Comparison of ENCODE assay signal across 13 mouse cellular contexts in the genomic region with DNA sequence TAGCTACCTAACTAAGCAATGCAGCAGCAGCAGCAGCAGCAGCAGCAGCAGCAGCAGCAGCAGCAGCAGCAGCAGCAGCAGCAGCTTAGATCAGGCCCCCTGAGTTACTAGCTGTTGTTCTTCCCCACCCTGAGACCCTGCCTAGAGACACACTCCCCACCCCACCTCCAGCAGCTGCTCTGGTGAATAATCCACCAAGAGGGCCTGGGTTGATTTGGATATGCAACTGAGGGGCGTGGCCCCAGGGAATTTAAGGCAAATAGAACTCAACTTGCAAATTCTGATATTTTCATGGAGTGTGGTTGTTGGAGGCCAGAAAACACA. TPM values are rescaled to one million over a fixed set of nuclear protein-coding genes. Genes with fewer than 3 reads are reported as not detected.
DNase-seq lines count a peak whose midpoint lies in the region; ATAC-seq and TF ChIP-seq lines count a peak whose summit lies in the region.
"Had no signal": no experiment of that assay in that cellular context is flagged by ENCODE, and none has a peak within 500 bp of the region (broad histone marks: within the 10 kb centered on the region; RNA-seq: fewer than 3 reads in every experiment).

No protein-coding gene starts in this region.

- no peak for TF ChIP-seq EP300 in heart, postnatal 0 days (IDR thresholded peaks at IDR 0.05; ENCODE audit: low read depth)

- TF ChIP-seq CTCF in lung, embryonic 14.5 days (IDR thresholded peaks at IDR 0.05; ENCODE audit: low read depth) = no peak
- TF ChIP-seq CTCF in heart, postnatal 0 days (IDR thresholded peaks at IDR 0.05; ENCODE audit: low read depth) = no peak

- no peak overlapping the region for H3K4me3 ChIP-seq in heart, embryonic 16.5 days (ENCODE audit: low read length)
- H3K4me3 ChIP-seq in lung, embryonic 14.5 days (ENCODE audit: low read depth, low read length) = no peak overlapping the region
- no peak overlapping the region for H3K4me3 ChIP-seq in heart, postnatal 0 days (ENCODE audit: low read depth, low read length)
- no peak overlapping the region for H3K4me3 ChIP-seq in forebrain, embryonic 14.5 days (ENCODE audit: low read depth, low read length)
- H3K4me3 ChIP-seq: liver, embryonic 13.5 days had no signal

- DNase-seq in heart, adult 8-10 months (ENCODE audit: low spot score) = no peak
- no peak for DNase-seq in lung, embryonic 14.5 days
- DNase-seq in lung, postnatal 36 days = no peak
- peak; percentile 71 for DNase-seq in ES-CJ7 (ENCODE audit: low read depth, low spot score)
- DNase-seq in heart, postnatal 0 days (ENCODE audit: low spot score) = no peak
- no peak for DNase-seq in forebrain, embryonic 14.5 days (ENCODE audit: low spot score)
- DNase-seq in Muller cell, postnatal 12 days (ENCODE audit: inconsistent ontology term) = no peak
- DNase-seq: forebrain, postnatal 0 days; liver, embryonic 13.5 days; right cerebral cortex, postnatal 4 days had no signal

- no peaks in the 10 kb centered on the region for H3K27me3 ChIP-seq in heart, embryonic 16.5 days (ENCODE audit: control insufficient read depth, insufficient read depth, low read length)
- H3K27me3 ChIP-seq in lung, embryonic 14.5 days (ENCODE audit: insufficient read depth, low read length) = no peaks in the 10 kb centered on the region
- no peaks in the 10 kb centered on the region for H3K27me3 ChIP-seq in heart, postnatal 0 days (ENCODE audit: control insufficient read depth, insufficient read depth, low read length)
- no peaks in the 10 kb centered on the region for H3K27me3 ChIP-seq in forebrain, embryonic 14.5 days (replicated peaks; ENCODE audit: control insufficient read depth, insufficient read depth, low read length)
- H3K27me3 ChIP-seq: liver, embryonic 13.5 days had no signal

- 70% methylated on average over 1 of the region's 1 CpGs for WGBS in heart, embryonic 16.5 days
- 66% methylated on average over 1 of the region's 1 CpGs for WGBS in lung, embryonic 14.5 days
- 77% methylated on average over 1 of the region's 1 CpGs for WGBS in heart, postnatal 0 days
- WGBS in forebrain, embryonic 14.5 days = 59% methylated on average over 1 of the region's 1 CpGs

- H3K4me2 ChIP-seq in heart, embryonic 16.5 days (ENCODE audit: low read depth, low read length) = no peak overlapping the region
- no peak overlapping the region for H3K4me2 ChIP-seq in lung, embryonic 14.5 days
- H3K4me2 ChIP-seq in heart, postnatal 0 days (ENCODE audit: low read depth, low read length) = no peak overlapping the region
- H3K4me2 ChIP-seq in forebrain, embryonic 14.5 days (ENCODE audit: low read length) = no peak overlapping the region
- H3K4me2 ChIP-seq: liver, embryonic 13.5 days; midbrain, embryonic 11.5 days had no signal

- no peaks in the 10 kb centered on the region for H3K9me3 ChIP-seq in heart, embryonic 16.5 days (replicated peaks; ENCODE audit: control insufficient read depth, low read length)
- H3K9me3 ChIP-seq in lung, embryonic 14.5 days (ENCODE audit: low read depth, low read length) = no peaks in the 10 kb centered on the region
- H3K9me3 ChIP-seq in heart, postnatal 0 days (replicated peaks; ENCODE audit: control insufficient read depth, low read length) = no peaks in the 10 kb centered on the region
- H3K9me3 ChIP-seq in forebrain, embryonic 14.5 days (replicated peaks; ENCODE audit: control insufficient read depth, low read length) = no peaks in the 10 kb centered on the region
- H3K9me3 ChIP-seq: liver, embryonic 13.5 days had no signal

- H3K4me1 ChIP-seq in heart, embryonic 16.5 days (ENCODE audit: control insufficient read depth, insufficient read depth, low read length) = peaks cover 35% of the 10 kb centered on the region
- H3K4me1 ChIP-seq in lung, embryonic 14.5 days (ENCODE audit: insufficient read depth) = peaks cover 35% of the 10 kb centered on the region
- H3K4me1 ChIP-seq in heart, postnatal 0 days (ENCODE audit: control insufficient read depth, insufficient read depth) = peaks cover 38% of the 10 kb centered on the region
- no peaks in the 10 kb centered on the region for H3K4me1 ChIP-seq in forebrain, embryonic 14.5 days (ENCODE audit: control insufficient read depth, insufficient read depth, low read length)

- H3K27ac ChIP-seq in heart, embryonic 16.5 days (ENCODE audit: low read length) = peak overlapping the region; percentile 50
- H3K27ac ChIP-seq in lung, embryonic 14.5 days (ENCODE audit: low read depth) = peak overlapping the region; percentile 86
- H3K27ac ChIP-seq in heart, postnatal 0 days (ENCODE audit: low read depth) = peak overlapping the region; percentile 66
- no peak overlapping the region for H3K27ac ChIP-seq in forebrain, embryonic 14.5 days (ENCODE audit: low read depth, low read length)
- H3K27ac ChIP-seq: liver, embryonic 13.5 days had no signal

- H3K9ac ChIP-seq in heart, embryonic 16.5 days (ENCODE audit: low read length) = no peak overlapping the region
- H3K9ac ChIP-seq in lung, embryonic 14.5 days = no peak overlapping the region; the same call in 1 of the 2 replicates
- H3K9ac ChIP-seq in heart, postnatal 0 days (replicated peaks; ENCODE audit: low read depth, low read length) = no peak overlapping the region; the same call in 1 of the 2 replicates
- H3K9ac ChIP-seq in forebrain, embryonic 14.5 days (ENCODE audit: low read length) = no peak overlapping the region
- H3K9ac ChIP-seq: forebrain, postnatal 0 days; liver, embryonic 13.5 days had no signal

- no peak for ATAC-seq in heart, embryonic 16.5 days (replicated peaks; ENCODE audit: extremely low read depth, insufficient read depth, low FRiP score)
- ATAC-seq in lung, embryonic 14.5 days (ENCODE audit: insufficient read depth) = no peak
- no peak for ATAC-seq in heart, postnatal 0 days (ENCODE audit: insufficient read depth, low read depth)
- ATAC-seq in forebrain, embryonic 14.5 days = no peak
- ATAC-seq: forebrain, postnatal 0 days; hindbrain, embryonic 16.5 days had no signal

- no peaks in the 10 kb centered on the region for H3K36me3 ChIP-seq in heart, embryonic 16.5 days (ENCODE audit: control insufficient read depth, insufficient read depth)
- no peaks in the 10 kb centered on the region for H3K36me3 ChIP-seq in lung, embryonic 14.5 days (ENCODE audit: insufficient read depth)
- no peaks in the 10 kb centered on the region for H3K36me3 ChIP-seq in heart, postnatal 0 days (replicated peaks; ENCODE audit: control insufficient read depth, insufficient read depth, low read length)
- H3K36me3 ChIP-seq in forebrain, embryonic 14.5 days (ENCODE audit: control insufficient read depth, insufficient read depth, low read length) = no peaks in the 10 kb centered on the region
- H3K36me3 ChIP-seq: liver, embryonic 13.5 days had no signal

RNA-seq across cellular contexts. Expression of gene Atp2a3, which starts 7.9 kb away (rescaled TPM):
- 9.0 and 14.9 TPM in 2 replicates for polyA plus RNA-seq in heart, embryonic 16.5 days (2015; fragmentation: Nextera tagmentation; extraction: Ambion mirVana)
- 10 to 100 TPM in 3 of 4 experiments, 1 to 10 TPM in 1; 9.5 to 12.4 (median 11.2) TPM for total RNA-seq in heart, adult 8-10 months (2022)
- polyA plus RNA-seq in lung, embryonic 14.5 days (2014; fragmentation: Nextera tagmentation; extraction: Ambion mirVana) = 7.4 and 7.6 TPM in 2 replicates
- total RNA-seq in heart, postnatal 0 days (2014; rRNA removed; ENCODE audit: low replicate concordance) = 3.8 and 9.7 TPM in 2 replicates
- polyA plus RNA-seq in heart, postnatal 0 days (2015; fragmentation: Nextera tagmentation; extraction: Ambion mirVana) = 2.6 and 3.1 TPM in 2 replicates
- polyA plus RNA-seq in forebrain, embryonic 14.5 days (2014; fragmentation: Nextera tagmentation; extraction: Ambion mirVana) = 0.43 and 0.74 TPM in 2 replicates

RNA-seq across cellular contexts. Expression of gene P2rx1, which starts 45.8 kb away (rescaled TPM):
- 3.0 and 5.6 TPM in 2 replicates for polyA plus RNA-seq in heart, embryonic 16.5 days (2015; fragmentation: Nextera tagmentation; extraction: Ambion mirVana)
- total RNA-seq in heart, adult 8-10 months (2022) = under 1 TPM; 0.35 to 0.49 (median 0.43) TPM
- 1.9 and 2.1 TPM in 2 replicates for polyA plus RNA-seq in lung, embryonic 14.5 days (2014; fragmentation: Nextera tagmentation; extraction: Ambion mirVana)
- 1.4 and 24.8 TPM in 2 replicates for total RNA-seq in heart, postnatal 0 days (2014; rRNA removed; ENCODE audit: low replicate concordance)
- polyA plus RNA-seq in heart, postnatal 0 days (2015; fragmentation: Nextera tagmentation; extraction: Ambion mirVana) = 0.71 and 1.0 TPM in 2 replicates
- polyA plus RNA-seq in forebrain, embryonic 14.5 days (2014; fragmentation: Nextera tagmentation; extraction: Ambion mirVana) = 0.53 and 0.57 TPM in 2 replicates
